Mouse (Mus musculus) brain, adult 2 months (tissue): Measurements from ENCODE around the gene Fam168a.

Source experiments
- DNase-seq: peaks from one replicate; pipeline ENCODE4 v3.0.0; 2011; ENCODE audit warnings: low read depth, low spot score

The Fam168a gene

GRCm38 (mm10) chr7:100775810-100776209 is 69.4 kb downstream of the Fam168a start:
- DNase-seq: no peak

GRCm38 (mm10) chr7:100780192-100780591 is 73.8 kb downstream of the Fam168a start:
- DNase-seq: no peak

- DNase-seq: no peak
Observed at GRCm38 (mm10) chr7:100784650-100785049, 78.2 kb downstream of the Fam168a start.

- no peak for DNase-seq
Observed at GRCm38 (mm10) chr7:100785426-100785825, 79.0 kb downstream of the Fam168a start.

- DNase-seq: no peak
Observed at GRCm38 (mm10) chr7:100786078-100786477, 79.6 kb downstream of the Fam168a start.

GRCm38 (mm10) chr7:100788291-100788690 is 81.9 kb downstream of the Fam168a start:
- peak; percentile 28 for DNase-seq

- DNase-seq: peak; percentile 75
Observed at GRCm38 (mm10) chr7:100798810-100799209, 92.4 kb downstream of the Fam168a start.

- DNase-seq: peak; percentile 72
Observed at GRCm38 (mm10) chr7:100805391-100805790, 99.0 kb downstream of the Fam168a start.

GRCm38 (mm10) chr7:100811912-100812311 is 105.5 kb downstream of the Fam168a start:
- DNase-seq: peak; percentile 93

GRCm38 (mm10) chr7:100812641-100813040 is 106.2 kb downstream of the Fam168a start:
- peak; percentile 58 for DNase-seq

GRCm38 (mm10) chr7:100815900-100816570 is 109.6 kb downstream of the Fam168a start:
- DNase-seq: peak; percentile 69

GRCm38 (mm10) chr7:100816759-100817441 is 110.5 kb downstream of the Fam168a start:
- peak; percentile 84 for DNase-seq

- DNase-seq: peak; percentile 61
Observed at GRCm38 (mm10) chr7:100817442-100817760, 111.0 kb downstream of the Fam168a start.

- peak; percentile 68 for DNase-seq
Observed at GRCm38 (mm10) chr7:100818401-100819064, 112.1 kb downstream of the Fam168a start.

GRCm38 (mm10) chr7:100824661-100825060 is 118.2 kb downstream of the Fam168a start:
- peak; percentile 65 for DNase-seq

- DNase-seq: peak; percentile 70
Observed at GRCm38 (mm10) chr7:100828549-100828948, 122.1 kb downstream of the Fam168a start.

- no peak for DNase-seq
Observed at GRCm38 (mm10) chr7:100833859-100834258, 127.4 kb downstream of the Fam168a start.

- DNase-seq: no peak
Observed at GRCm38 (mm10) chr7:100835168-100835567, 128.7 kb downstream of the Fam168a start.

GRCm38 (mm10) chr7:100835711-100836110 is 129.3 kb downstream of the Fam168a start:
- no peak for DNase-seq

GRCm38 (mm10) chr7:100836657-100837056 is 130.2 kb downstream of the Fam168a start:
- no peak for DNase-seq

- no peak for DNase-seq
Observed at GRCm38 (mm10) chr7:100837701-100838100, 131.3 kb downstream of the Fam168a start.

- peak; percentile 74 for DNase-seq
Observed at GRCm38 (mm10) chr7:100839632-100840402, 133.4 kb downstream of the Fam168a start.
